ENCODE assay signal across 9 mouse cellular contexts in the genomic region with DNA sequence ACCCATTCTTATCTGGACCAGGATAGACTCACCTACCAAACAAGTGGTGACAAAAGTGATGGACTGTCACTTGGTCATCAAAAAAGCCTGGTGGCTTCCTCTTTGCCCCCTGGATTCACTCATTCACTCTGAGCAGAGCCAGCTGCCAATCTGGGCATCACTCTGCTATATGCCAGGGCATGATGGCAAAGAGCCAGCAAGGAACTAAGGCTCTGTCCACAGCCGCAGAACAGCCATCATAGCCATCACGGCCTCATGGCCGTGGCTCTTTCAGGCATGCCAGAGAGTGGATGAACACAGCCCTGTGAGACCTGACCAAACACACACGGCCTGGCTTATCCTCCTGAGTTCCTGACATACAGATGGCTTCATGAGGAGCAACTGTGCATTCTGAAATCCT. TPM values are rescaled to one million over a fixed set of nuclear protein-coding genes. Genes with fewer than 3 reads are reported as not detected.
A peak's percentile ranks its signal among the peaks of the same experiment; 100 is the strongest.
DNase-seq lines count a peak whose midpoint lies in the region; ATAC-seq lines count a peak whose summit lies in the region.
"Had no signal": no experiment of that assay in that cellular context is flagged by ENCODE, and none has a peak within 500 bp of the region (broad histone marks: within the 10 kb centered on the region; RNA-seq: fewer than 3 reads in every experiment).

No protein-coding gene starts in this region.

- peaks cover 21% of the 10 kb centered on the region for H3K4me1 ChIP-seq in kidney, embryonic 14.5 days (ENCODE audit: control insufficient read depth, insufficient read depth, low read length)
- H3K4me1 ChIP-seq in embryonic facial prominence, embryonic 10.5 days: peaks cover 30% of the 10 kb centered on the region
- H3K4me1 ChIP-seq in hindbrain, embryonic 15.5 days (replicated peaks): peaks cover 55% of the 10 kb centered on the region
- peaks cover 42% of the 10 kb centered on the region for H3K4me1 ChIP-seq in midbrain, embryonic 16.5 days (ENCODE audit: control insufficient read depth, insufficient read depth, low read length)

- no peak overlapping the region for H3K27ac ChIP-seq in kidney, embryonic 14.5 days (ENCODE audit: low read depth, low read length)
- H3K27ac ChIP-seq in embryonic facial prominence, embryonic 10.5 days (replicated peaks): no peak overlapping the region; the same call in 1 of the 2 replicates
- H3K27ac ChIP-seq in hindbrain, embryonic 15.5 days (replicated peaks): no peak overlapping the region
- no peak overlapping the region for H3K27ac ChIP-seq in midbrain, embryonic 16.5 days (ENCODE audit: low read length)

- ATAC-seq in kidney, embryonic 14.5 days (ENCODE audit: low FRiP score, low TSS enrichment): no peak
- no peak for ATAC-seq in hindbrain, embryonic 15.5 days (ENCODE audit: low FRiP score, low read depth)
- ATAC-seq in midbrain, embryonic 16.5 days: no peak

- H3K4me2 ChIP-seq in kidney, embryonic 14.5 days (replicated peaks; ENCODE audit: low read depth, low read length): peak overlapping the region; percentile 73
- peak overlapping the region; percentile 89 for H3K4me2 ChIP-seq in hindbrain, embryonic 15.5 days
- H3K4me2 ChIP-seq in midbrain, embryonic 16.5 days (ENCODE audit: low read length): peak overlapping the region; percentile 96

- peaks cover 30% of the 10 kb centered on the region; the same call in 1 of the 2 replicates for H3K36me3 ChIP-seq in kidney, embryonic 14.5 days (ENCODE audit: control insufficient read depth, insufficient read depth, low read length)
- peaks cover 51% of the 10 kb centered on the region for H3K36me3 ChIP-seq in embryonic facial prominence, embryonic 10.5 days (replicated peaks)
- H3K36me3 ChIP-seq in hindbrain, embryonic 15.5 days: peaks cover 7% of the 10 kb centered on the region
- H3K36me3 ChIP-seq in midbrain, embryonic 16.5 days (ENCODE audit: control insufficient read depth, insufficient read depth, low read length): peaks cover 6% of the 10 kb centered on the region; the same call in 1 of the 2 replicates

- H3K4me3 ChIP-seq in kidney, embryonic 14.5 days (ENCODE audit: low read length): peak overlapping the region; percentile 86; the same call in 1 of the 2 replicates
- peak overlapping the region; percentile 84 for H3K4me3 ChIP-seq in embryonic facial prominence, embryonic 10.5 days
- peak overlapping the region; percentile 79 for H3K4me3 ChIP-seq in hindbrain, embryonic 15.5 days
- H3K4me3 ChIP-seq in midbrain, embryonic 16.5 days (ENCODE audit: low read depth, low read length): peak overlapping the region; percentile 75

- WGBS in kidney, embryonic 14.5 days: 90% methylated on average over 4 of the region's 4 CpGs
- WGBS in embryonic facial prominence, embryonic 10.5 days: 88% methylated on average over 4 of the region's 4 CpGs
- WGBS in hindbrain, embryonic 15.5 days: 63% methylated on average over 4 of the region's 4 CpGs
- 51% methylated on average over 4 of the region's 4 CpGs for WGBS in midbrain, embryonic 16.5 days

- no peaks in the 10 kb centered on the region for H3K9me3 ChIP-seq in kidney, embryonic 14.5 days (ENCODE audit: control insufficient read depth, low read length)
- H3K9me3 ChIP-seq in embryonic facial prominence, embryonic 10.5 days: no peaks in the 10 kb centered on the region
- H3K9me3 ChIP-seq in hindbrain, embryonic 15.5 days: no peaks in the 10 kb centered on the region
- H3K9me3 ChIP-seq in midbrain, embryonic 16.5 days (replicated peaks; ENCODE audit: control insufficient read depth, low read length, poor library complexity, severe bottlenecking): no peaks in the 10 kb centered on the region

- no peaks in the 10 kb centered on the region for H3K27me3 ChIP-seq in kidney, embryonic 14.5 days (ENCODE audit: control insufficient read depth, insufficient read depth, low read length)
- H3K27me3 ChIP-seq in embryonic facial prominence, embryonic 10.5 days (replicated peaks; ENCODE audit: low read depth, poor library complexity, severe bottlenecking): no peaks in the 10 kb centered on the region
- no peaks in the 10 kb centered on the region for H3K27me3 ChIP-seq in hindbrain, embryonic 15.5 days
- H3K27me3 ChIP-seq in midbrain, embryonic 16.5 days (ENCODE audit: control insufficient read depth, insufficient read depth, low read depth, low read length): no peaks in the 10 kb centered on the region

- H3K9ac ChIP-seq in kidney, embryonic 14.5 days (ENCODE audit: low read depth, low read length): peak overlapping the region; percentile 89; the same call in 1 of the 2 replicates
- peak overlapping the region; percentile 84; the same call in 1 of the 2 replicates for H3K9ac ChIP-seq in hindbrain, embryonic 15.5 days
- H3K9ac ChIP-seq in midbrain, embryonic 16.5 days (ENCODE audit: low read depth, low read length): peak overlapping the region; percentile 91

- DNase-seq in kidney, postnatal 36 days: no peak
- DNase-seq in embryonic facial prominence, embryonic 10.5 days (ENCODE audit: low spot score): no peak
- DNase-seq in adrenal gland, postnatal 25 days: no peak
- DNase-seq in c-Kit-positive CD71-positive TER-119-positive erythroid progenitor cells, embryonic 14.5 days (ENCODE audit: low spot score): no peak
- DNase-seq in frontal cortex, postnatal 36 days (ENCODE audit: low spot score in 2 of 2): no peak
- DNase-seq: lung, postnatal 14 days had no signal

RNA-seq across cellular contexts. Expression of gene Med25, which starts 1.8 kb away (rescaled TPM):
- 80.0 and 86.3 TPM in 2 replicates for polyA plus RNA-seq in kidney, embryonic 14.5 days (2014; fragmentation: Nextera tagmentation; extraction: Ambion mirVana)
- 135 and 146 TPM in 2 replicates for polyA plus RNA-seq in embryonic facial prominence, embryonic 10.5 days (2016; fragmentation: Nextera tagmentation; extraction: Ambion mirVana)
- 145 and 164 TPM in 2 replicates for polyA plus RNA-seq in hindbrain, embryonic 15.5 days (2015; fragmentation: Nextera tagmentation; extraction: Ambion mirVana)
- 153 and 158 TPM in 2 replicates for polyA plus RNA-seq in midbrain, embryonic 16.5 days (2015; fragmentation: Nextera tagmentation; extraction: Ambion mirVana)
- total RNA-seq in adrenal gland, postnatal 25 days (2021): 93.7 and 103 TPM in 2 replicates

RNA-seq across cellular contexts. Expression of gene Fuz, which starts 5.1 kb away (rescaled TPM):
- 21.9 and 22.3 TPM in 2 replicates for polyA plus RNA-seq in kidney, embryonic 14.5 days (2014; fragmentation: Nextera tagmentation; extraction: Ambion mirVana)
- 17.6 and 20.1 TPM in 2 replicates for polyA plus RNA-seq in embryonic facial prominence, embryonic 10.5 days (2016; fragmentation: Nextera tagmentation; extraction: Ambion mirVana)
- polyA plus RNA-seq in hindbrain, embryonic 15.5 days (2015; fragmentation: Nextera tagmentation; extraction: Ambion mirVana): 20.1 and 20.8 TPM in 2 replicates
- 20.0 and 22.3 TPM in 2 replicates for polyA plus RNA-seq in midbrain, embryonic 16.5 days (2015; fragmentation: Nextera tagmentation; extraction: Ambion mirVana)
- 37.4 and 37.8 TPM in 2 replicates for total RNA-seq in adrenal gland, postnatal 25 days (2021)

RNA-seq across cellular contexts. Expression of gene Ptov1, which starts 21.1 kb away (rescaled TPM):
- polyA plus RNA-seq in kidney, embryonic 14.5 days (2014; fragmentation: Nextera tagmentation; extraction: Ambion mirVana): 441 and 501 TPM in 2 replicates
- polyA plus RNA-seq in embryonic facial prominence, embryonic 10.5 days (2016; fragmentation: Nextera tagmentation; extraction: Ambion mirVana): 514 and 525 TPM in 2 replicates
- polyA plus RNA-seq in hindbrain, embryonic 15.5 days (2015; fragmentation: Nextera tagmentation; extraction: Ambion mirVana): 460 and 518 TPM in 2 replicates
- polyA plus RNA-seq in midbrain, embryonic 16.5 days (2015; fragmentation: Nextera tagmentation; extraction: Ambion mirVana): 419 and 448 TPM in 2 replicates
- 309 and 326 TPM in 2 replicates for total RNA-seq in adrenal gland, postnatal 25 days (2021)

RNA-seq across cellular contexts. Expression of gene Pnkp, which starts 33.8 kb away (rescaled TPM):
- 27.0 and 30.4 TPM in 2 replicates for polyA plus RNA-seq in kidney, embryonic 14.5 days (2014; fragmentation: Nextera tagmentation; extraction: Ambion mirVana)
- 34.4 and 36.3 TPM in 2 replicates for polyA plus RNA-seq in embryonic facial prominence, embryonic 10.5 days (2016; fragmentation: Nextera tagmentation; extraction: Ambion mirVana)
- polyA plus RNA-seq in hindbrain, embryonic 15.5 days (2015; fragmentation: Nextera tagmentation; extraction: Ambion mirVana): 29.1 and 30.6 TPM in 2 replicates
- polyA plus RNA-seq in midbrain, embryonic 16.5 days (2015; fragmentation: Nextera tagmentation; extraction: Ambion mirVana): 27.9 and 30.4 TPM in 2 replicates
- total RNA-seq in adrenal gland, postnatal 25 days (2021): 53.2 and 55.8 TPM in 2 replicates

RNA-seq across cellular contexts. Expression of gene Ap2a1, which starts 38.6 kb away (rescaled TPM):
- 80.5 and 88.5 TPM in 2 replicates for polyA plus RNA-seq in kidney, embryonic 14.5 days (2014; fragmentation: Nextera tagmentation; extraction: Ambion mirVana)
- 75.1 and 77.1 TPM in 2 replicates for polyA plus RNA-seq in embryonic facial prominence, embryonic 10.5 days (2016; fragmentation: Nextera tagmentation; extraction: Ambion mirVana)
- 130 and 132 TPM in 2 replicates for polyA plus RNA-seq in hindbrain, embryonic 15.5 days (2015; fragmentation: Nextera tagmentation; extraction: Ambion mirVana)
- 122 and 136 TPM in 2 replicates for polyA plus RNA-seq in midbrain, embryonic 16.5 days (2015; fragmentation: Nextera tagmentation; extraction: Ambion mirVana)
- total RNA-seq in adrenal gland, postnatal 25 days (2021): 83.7 and 115 TPM in 2 replicates
